ENCODE assay signal across 8 mouse cellular contexts in the genomic region with DNA sequence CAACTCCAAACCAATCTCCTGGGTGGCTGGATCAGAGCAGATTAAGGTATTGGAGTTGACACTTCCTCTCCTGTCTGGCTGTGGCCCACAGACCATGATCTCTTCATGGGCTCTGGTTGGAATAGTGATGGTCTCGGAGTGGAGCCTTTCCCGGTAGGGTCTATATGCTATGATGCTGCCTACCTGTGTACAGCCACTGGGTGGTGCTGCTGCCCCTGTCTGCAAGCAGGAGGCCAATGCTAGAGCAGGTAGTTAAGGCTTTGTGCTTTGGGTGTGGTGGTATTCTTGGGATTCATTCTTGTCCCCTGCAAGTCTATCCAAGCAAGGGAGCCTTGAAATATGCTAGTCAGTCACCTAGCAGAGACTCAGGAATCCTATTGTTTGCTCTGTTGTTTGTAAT. TPM values are rescaled to one million over a fixed set of nuclear protein-coding genes. Genes with fewer than 3 reads are reported as not detected.
DNase-seq lines count a peak whose midpoint lies in the region; ATAC-seq and TF ChIP-seq lines count a peak whose summit lies in the region.

No protein-coding gene starts in this region.

- peak; percentile 72 for TF ChIP-seq CTCF in forebrain, postnatal 0 days (IDR thresholded peaks at IDR 0.05; ENCODE audit: low read depth)
- TF ChIP-seq CTCF in CH12.LX (conservative IDR thresholded peaks at IDR 0.05 in 1 of 2, IDR thresholded peaks at IDR 0.05 in 1 of 2; ENCODE audit: low read depth in 2 of 2, low read length in 2 of 2) = peak; percentile 61 to 96
- TF ChIP-seq CTCF in stomach, postnatal 0 days (IDR thresholded peaks at IDR 0.05; ENCODE audit: low read depth) = peak; percentile 91

- no peaks in the 10 kb centered on the region for H3K36me3 ChIP-seq in forebrain, postnatal 0 days (ENCODE audit: insufficient read depth)
- no peaks in the 10 kb centered on the region for H3K36me3 ChIP-seq in forebrain, embryonic 12.5 days (replicated peaks)
- peaks cover 10 to 29% of the 10 kb centered on the region in 2 experiments for H3K36me3 ChIP-seq in CH12.LX (replicated peaks in 1 of 2; ENCODE audit: control insufficient read depth in 1 of 2, insufficient read depth in 1 of 2, low read length in 1 of 2)
- no peaks in the 10 kb centered on the region for H3K36me3 ChIP-seq in stomach, postnatal 0 days (ENCODE audit: control insufficient read depth, insufficient read depth, low read length)

- no peaks in the 10 kb centered on the region for H3K9me3 ChIP-seq in forebrain, postnatal 0 days (ENCODE audit: low read length)
- H3K9me3 ChIP-seq in forebrain, embryonic 12.5 days = no peaks in the 10 kb centered on the region
- peaks cover 5% of the 10 kb centered on the region for H3K9me3 ChIP-seq in CH12.LX (replicated peaks; ENCODE audit: low read length)
- no peaks in the 10 kb centered on the region for H3K9me3 ChIP-seq in stomach, postnatal 0 days (ENCODE audit: control insufficient read depth, low read length)

- in situ Hi-C loops in CH12.LX (cut with MboI; ENCODE audit: low pct_ligation_motif_present, low pct_unique_long_range_greater_than_20kb, low sequenced_read_pairs) = loop anchor here (5.0 to 10.0 kb wide), 3 partner anchors 44 to 203 kb away; no protein-coding TSS in a partner anchor

- H3K79me2 ChIP-seq in CH12.LX (replicated peaks; ENCODE audit: control insufficient read depth, extremely low read depth, insufficient read depth, poor library complexity, severe bottlenecking) = peaks cover 7% of the 10 kb centered on the region

- no peaks in the 10 kb centered on the region for H3K4me1 ChIP-seq in forebrain, postnatal 0 days (ENCODE audit: insufficient read depth)
- no peaks in the 10 kb centered on the region for H3K4me1 ChIP-seq in forebrain, embryonic 12.5 days
- peaks cover 7 to 25% of the 10 kb centered on the region in 2 experiments for H3K4me1 ChIP-seq in CH12.LX (ENCODE audit: control insufficient read depth in 1 of 2, insufficient read depth in 2 of 2)
- H3K4me1 ChIP-seq in stomach, postnatal 0 days (replicated peaks; ENCODE audit: control insufficient read depth, insufficient read depth) = no peaks in the 10 kb centered on the region

- H3K9ac ChIP-seq in forebrain, postnatal 0 days = no peak overlapping the region
- H3K9ac ChIP-seq in forebrain, embryonic 12.5 days = no peak overlapping the region
- peak overlapping the region; percentile 63 for H3K9ac ChIP-seq in CH12.LX (ENCODE audit: insufficient read depth, low read depth)
- no peak overlapping the region for H3K9ac ChIP-seq in stomach, postnatal 0 days (ENCODE audit: low read length)

- no peak overlapping the region for H3K4me3 ChIP-seq in forebrain, postnatal 0 days (ENCODE audit: low read depth, low read length)
- H3K4me3 ChIP-seq in forebrain, embryonic 12.5 days (replicated peaks) = no peak overlapping the region
- peak overlapping the region; percentile 44 to 76 (median 70) for H3K4me3 ChIP-seq in CH12.LX (replicated peaks in 1 of 3; ENCODE audit: low read depth in 2 of 3, low read length in 2 of 3, poor library complexity in 1 of 3)
- H3K4me3 ChIP-seq in stomach, postnatal 0 days (ENCODE audit: low read depth, low read length) = no peak overlapping the region

- WGBS in forebrain, postnatal 0 days = 33% methylated on average over 2 of the region's 2 CpGs
- 48% methylated on average over 2 of the region's 2 CpGs for WGBS in forebrain, embryonic 12.5 days
- WGBS in stomach, postnatal 0 days = 45% methylated on average over 2 of the region's 2 CpGs

- peak; percentile 21 for DNase-seq in forebrain, postnatal 0 days
- peak; percentile 80 for DNase-seq in CH12.LX (ENCODE audit: extremely low read depth)
- peak; percentile 46 for DNase-seq in cerebellum, adult 8-10 months
- peak; percentile 57 to 67 for DNase-seq in heart, postnatal 14 days
- DNase-seq in layer of hippocampus, postnatal 14 days (ENCODE audit: low spot score in 2 of 2) = peak; percentile 52 to 60
- peak; percentile 61 for DNase-seq in stomach, postnatal 0 days (ENCODE audit: low spot score)

- no peak overlapping the region for H3K4me2 ChIP-seq in forebrain, postnatal 0 days (ENCODE audit: low read depth)
- no peak overlapping the region for H3K4me2 ChIP-seq in forebrain, embryonic 12.5 days
- peak overlapping the region; percentile 78 for H3K4me2 ChIP-seq in CH12.LX (ENCODE audit: insufficient read depth, low read depth, poor library complexity, severe bottlenecking)
- H3K4me2 ChIP-seq in stomach, postnatal 0 days (replicated peaks; ENCODE audit: low read depth) = no peak overlapping the region

- H3K27ac ChIP-seq in forebrain, postnatal 0 days (ENCODE audit: low read depth, low read length) = no peak overlapping the region
- no peak overlapping the region for H3K27ac ChIP-seq in forebrain, embryonic 12.5 days
- peak overlapping the region; percentile 54; the same call in 1 of the 2 replicates for H3K27ac ChIP-seq in CH12.LX (ENCODE audit: insufficient read depth, low read depth)
- no peak overlapping the region for H3K27ac ChIP-seq in stomach, postnatal 0 days (replicated peaks)

- H3K27me3 ChIP-seq in forebrain, postnatal 0 days (ENCODE audit: insufficient read depth, low read length) = no peaks in the 10 kb centered on the region
- H3K27me3 ChIP-seq in forebrain, embryonic 12.5 days = no peaks in the 10 kb centered on the region
- no peaks in the 10 kb centered on the region for H3K27me3 ChIP-seq in CH12.LX (replicated peaks)
- no peaks in the 10 kb centered on the region for H3K27me3 ChIP-seq in stomach, postnatal 0 days (ENCODE audit: control insufficient read depth, insufficient read depth, low read length)

- peak; percentile 96 for TF ChIP-seq RAD21 in CH12.LX (IDR thresholded peaks at IDR 0.05; ENCODE audit: low read depth, low read length)

- intact Hi-C loops in heart, postnatal 14 days (cut with DNase I) = loop anchor here (2.0 to 5.0 kb wide), 3 partner anchors 44 to 169 kb away; no protein-coding TSS in a partner anchor

- no peak for TF ChIP-seq POLR2A in CH12.LX (IDR thresholded peaks at IDR 0.05; ENCODE audit: low read depth, low read length)

- ATAC-seq in forebrain, postnatal 0 days = no peak
- ATAC-seq in forebrain, embryonic 12.5 days (ENCODE audit: low FRiP score) = no peak
- peak; percentile 98 for ATAC-seq in megakaryocyte, adult 5-6 weeks (ENCODE audit: poor library complexity, severe bottlenecking)
- peak; percentile 57; the same call in 1 of the 2 replicates for ATAC-seq in stomach, postnatal 0 days (ENCODE audit: low FRiP score, low TSS enrichment)

- TF ChIP-seq EP300 in CH12.LX (IDR thresholded peaks at IDR 0.05; ENCODE audit: low read length) = no peak
- TF ChIP-seq EP300 in stomach, postnatal 0 days (optimal IDR thresholded peaks at IDR 0.05) = no peak

- dilution Hi-C loops in CH12.LX (cut with MboI; ENCODE audit: extremely low pct_ligation_motif_present, extremely low pct_unique_long_range_greater_than_20kb, low sequenced_read_pairs) = no loop called here

RNA-seq across cellular contexts. Expression of a gene that starts 0.7 kb away (rescaled TPM):
- total RNA-seq in forebrain, postnatal 0 days (2014; rRNA removed) = 1.5 and 3.6 TPM in 2 replicates
- 0.98 and 1.1 TPM in 2 replicates for polyA plus RNA-seq in forebrain, postnatal 0 days (2015; fragmentation: Nextera tagmentation; extraction: Ambion mirVana)
- 0.31 and 0.77 TPM in 2 replicates for polyA plus RNA-seq in forebrain, embryonic 12.5 days (2016; fragmentation: Nextera tagmentation; extraction: Ambion mirVana)
- total RNA-seq in CH12.LX (2012; rRNA removed) = 10.1 and 10.2 TPM in 2 replicates
- 14.1 and 14.6 TPM in 2 replicates for total RNA-seq in CH12.LX (2014; rRNA removed)
- polyA plus RNA-seq in CH12.LX (2012; ENCODE audit: insufficient read length, low read depth) = 7.8 and 12.3 TPM in 2 replicates
- total RNA-seq in heart, postnatal 14 days (2021) = 10 to 100 TPM in 1 of 2 experiments, 1 to 10 TPM in 1; 7.9 to 12.6 TPM
- 1 to 10 TPM in 1 of 2 experiments, under 1 TPM in 1; 0.94 to 1.6 TPM for total RNA-seq in layer of hippocampus, postnatal 14 days (2021)
- 2.2 and 3.4 TPM in 2 replicates for total RNA-seq in megakaryocyte, adult 5-6 weeks (2015)
- total RNA-seq in megakaryocyte, adult 5-6 weeks (2017) = 2.5 and 6.5 TPM in 2 replicates
- polyA plus RNA-seq in stomach, postnatal 0 days (2015; fragmentation: Nextera tagmentation; extraction: Ambion mirVana) = 34.9 and 35.5 TPM in 2 replicates

RNA-seq across cellular contexts. Expression of a gene that starts 6.7 kb away (rescaled TPM):
- total RNA-seq in forebrain, postnatal 0 days (2014; rRNA removed) = 0.69 and 1.8 TPM in 2 replicates
- polyA plus RNA-seq in forebrain, postnatal 0 days (2015; fragmentation: Nextera tagmentation; extraction: Ambion mirVana) = 1.6 and 2.1 TPM in 2 replicates
- polyA plus RNA-seq in forebrain, embryonic 12.5 days (2016; fragmentation: Nextera tagmentation; extraction: Ambion mirVana) = 0.31 and 1.0 TPM in 2 replicates
- total RNA-seq in CH12.LX (2012; rRNA removed) = 72.9 and 80.1 TPM in 2 replicates
- 68.8 and 76.0 TPM in 2 replicates for total RNA-seq in CH12.LX (2014; rRNA removed)
- 60.9 and 96.4 TPM in 2 replicates for polyA plus RNA-seq in CH12.LX (2012; ENCODE audit: insufficient read length, low read depth)
- total RNA-seq in heart, postnatal 14 days (2021) = 1 to 10 TPM in 1 of 2 experiments, under 1 TPM in 1; 0.84 to 6.1 TPM
- total RNA-seq in layer of hippocampus, postnatal 14 days (2021) = 1 to 10 TPM; 2.1 to 3.6 TPM
- total RNA-seq in megakaryocyte, adult 5-6 weeks (2015) = 86.6 and 94.4 TPM in 2 replicates
- total RNA-seq in megakaryocyte, adult 5-6 weeks (2017) = 141 and 142 TPM in 2 replicates
- 1.8 and 2.8 TPM in 2 replicates for polyA plus RNA-seq in stomach, postnatal 0 days (2015; fragmentation: Nextera tagmentation; extraction: Ambion mirVana)

RNA-seq across cellular contexts. Expression of a gene that starts 40.3 kb away (rescaled TPM):
- 16.2 and 18.2 TPM in 2 replicates for total RNA-seq in forebrain, postnatal 0 days (2014; rRNA removed)
- polyA plus RNA-seq in forebrain, postnatal 0 days (2015; fragmentation: Nextera tagmentation; extraction: Ambion mirVana) = 9.6 and 10.8 TPM in 2 replicates
- polyA plus RNA-seq in forebrain, embryonic 12.5 days (2016; fragmentation: Nextera tagmentation; extraction: Ambion mirVana) = 15.1 and 16.0 TPM in 2 replicates
- total RNA-seq in CH12.LX (2012; rRNA removed) = 20.8 and 22.4 TPM in 2 replicates
- 18.6 and 19.4 TPM in 2 replicates for total RNA-seq in CH12.LX (2014; rRNA removed)
- polyA plus RNA-seq in CH12.LX (2012; ENCODE audit: insufficient read length, low read depth) = 6.5 and 9.1 TPM in 2 replicates
- 1 to 10 TPM; 2.9 to 4.7 TPM for total RNA-seq in heart, postnatal 14 days (2021)
- total RNA-seq in layer of hippocampus, postnatal 14 days (2021) = 1 to 10 TPM; 5.1 to 6.7 TPM
- 4.4 and 4.6 TPM in 2 replicates for total RNA-seq in megakaryocyte, adult 5-6 weeks (2015)
- total RNA-seq in megakaryocyte, adult 5-6 weeks (2017) = 4.6 and 5.2 TPM in 2 replicates
- 11.4 and 11.7 TPM in 2 replicates for polyA plus RNA-seq in stomach, postnatal 0 days (2015; fragmentation: Nextera tagmentation; extraction: Ambion mirVana)

RNA-seq across cellular contexts. Expression of a gene that starts 55.3 kb away (rescaled TPM):
- total RNA-seq in forebrain, postnatal 0 days (2014; rRNA removed) = 0.33 and 0.62 TPM in 2 replicates
- 0.29 and 0.48 TPM in 2 replicates for polyA plus RNA-seq in forebrain, postnatal 0 days (2015; fragmentation: Nextera tagmentation; extraction: Ambion mirVana)
- polyA plus RNA-seq in forebrain, embryonic 12.5 days (2016; fragmentation: Nextera tagmentation; extraction: Ambion mirVana) = 1.6 and 2.0 TPM in 2 replicates
- 9.7 and 13.0 TPM in 2 replicates for total RNA-seq in CH12.LX (2012; rRNA removed)
- 0.31 and 0.58 TPM in 2 replicates for total RNA-seq in CH12.LX (2014; rRNA removed)
- 0.35 and 0.43 TPM in 2 replicates for polyA plus RNA-seq in CH12.LX (2012; ENCODE audit: insufficient read length, low read depth)
- 1 to 10 TPM; 3.7 to 4.1 TPM for total RNA-seq in heart, postnatal 14 days (2021)
- under 1 TPM; 0.45 to 0.65 TPM for total RNA-seq in layer of hippocampus, postnatal 14 days (2021)
- 0.21 TPM in 1 of 2 replicates, not detected in the other for total RNA-seq in megakaryocyte, adult 5-6 weeks (2015)
- total RNA-seq in megakaryocyte, adult 5-6 weeks (2017) = 0.24 and 0.26 TPM in 2 replicates
- 40.7 and 45.0 TPM in 2 replicates for polyA plus RNA-seq in stomach, postnatal 0 days (2015; fragmentation: Nextera tagmentation; extraction: Ambion mirVana)

RNA-seq across cellular contexts. Expression of a gene that starts 55.7 kb away (rescaled TPM):
- 1.8 TPM in 2 replicates for total RNA-seq in forebrain, postnatal 0 days (2014; rRNA removed)
- polyA plus RNA-seq in forebrain, postnatal 0 days (2015; fragmentation: Nextera tagmentation; extraction: Ambion mirVana) = 2.0 and 2.1 TPM in 2 replicates
- polyA plus RNA-seq in forebrain, embryonic 12.5 days (2016; fragmentation: Nextera tagmentation; extraction: Ambion mirVana) = not detected in 2 replicates
- total RNA-seq in CH12.LX (2012; rRNA removed) (1.5 and 2.0 TPM in 2 replicates), CH12.LX (2014; rRNA removed) (4.8 and 5.7 TPM in 2 replicates)
- polyA plus RNA-seq in CH12.LX (2012; ENCODE audit: insufficient read length, low read depth) = 5.5 and 6.3 TPM in 2 replicates
- total RNA-seq in heart, postnatal 14 days (2021) = 1 to 10 TPM; 2.2 to 2.4 TPM
- 10 to 100 TPM; 43.1 to 45.9 TPM for total RNA-seq in layer of hippocampus, postnatal 14 days (2021)
- 77.6 and 78.5 TPM in 2 replicates for total RNA-seq in megakaryocyte, adult 5-6 weeks (2015)
- total RNA-seq in megakaryocyte, adult 5-6 weeks (2017) = 36.9 and 44.9 TPM in 2 replicates
- 2.8 and 3.0 TPM in 2 replicates for polyA plus RNA-seq in stomach, postnatal 0 days (2015; fragmentation: Nextera tagmentation; extraction: Ambion mirVana)

Comparison
In these comparisons a context has a peak if more than half of its experiments do, and no peak if none do; other contexts are left out.
1. ATAC-seq: peak in megakaryocyte, adult 5-6 weeks (single experiment) and stomach, postnatal 0 days (single experiment); none in forebrain, postnatal 0 days (single experiment) and forebrain, embryonic 12.5 days (single experiment).
2. DNase-seq: peak in every context shown above with its lines; median percentile 80 in CH12.LX; 62 in heart, postnatal 14 days; 61 in stomach, postnatal 0 days; 56 in layer of hippocampus, postnatal 14 days; 46 in cerebellum, adult 8-10 months; 21 in forebrain, postnatal 0 days.
3. H3K4me3 ChIP-seq: peak in CH12.LX (3 of 3); none in forebrain, postnatal 0 days (single experiment), forebrain, embryonic 12.5 days (single experiment) and stomach, postnatal 0 days (single experiment).
4. RNA of a gene that starts 6.7 kb away (total RNA-seq): 86.6 to 142 TPM in megakaryocyte, adult 5-6 weeks and 68.8 to 80.1 TPM in CH12.LX; 0.84 to 6.1 TPM in heart, postnatal 14 days, 2.1 to 3.6 TPM in layer of hippocampus, postnatal 14 days and 0.69 to 1.8 TPM in forebrain, postnatal 0 days; every median in the first group is over 4 times any median in the second.
5. Peak in every context shown above with its lines, with median percentiles within 50 percentile points of each other: CTCF ChIP-seq.